Mouse (Mus musculus): ENCODE measurements around the gene Mgst3. TPM values are rescaled to one million over a fixed set of nuclear protein-coding genes. Genes with fewer than 3 reads are reported as not detected.

Gene Mgst3
- total and polyA plus RNA-seq, 3 experiments: 1.4 TPM; not detected in 2

- Histone ChIP-seq H3K9ac (ENCODE audit: insufficient read depth, low read depth) (no peak overlapping the region), H3K4me1 (ENCODE audit: control insufficient read depth in 1 of 2, insufficient read depth in 2 of 2) (peaks cover 0 to 4% of the 10 kb centered on the region in 2 experiments; a peak in 2 of 4 replicates), H3K9me3 (replicated peaks; ENCODE audit: low read length) (no peaks in the 10 kb centered on the region), H3K27me3 (replicated peaks) (peaks cover 94% of the 10 kb centered on the region), H3K27ac (ENCODE audit: insufficient read depth, low read depth) (no peak overlapping the region), H3K4me3 (replicated peaks in 1 of 3; ENCODE audit: low read depth in 2 of 3, low read length in 2 of 3, poor library complexity in 1 of 3) (no peak overlapping the region), H3K4me2 (ENCODE audit: insufficient read depth, low read depth, poor library complexity, severe bottlenecking) (no peak overlapping the region), H3K36me3 (replicated peaks in 1 of 2; ENCODE audit: control insufficient read depth in 1 of 2, insufficient read depth in 1 of 2, low read length in 1 of 2) (no peaks in the 10 kb centered on the region), H3K79me2 (replicated peaks; ENCODE audit: control insufficient read depth, extremely low read depth, insufficient read depth, poor library complexity, severe bottlenecking) (no peaks in the 10 kb centered on the region)
- in situ Hi-C loops (cut with MboI; ENCODE audit: low pct_ligation_motif_present, low pct_unique_long_range_greater_than_20kb, low sequenced_read_pairs) (no loop called here), dilution Hi-C loops (cut with MboI; ENCODE audit: extremely low pct_ligation_motif_present, extremely low pct_unique_long_range_greater_than_20kb, low sequenced_read_pairs) (no loop called here)
- TF ChIP-seq BHLHE40 (IDR thresholded peaks at IDR 0.05; ENCODE audit: low read depth, low read length): no peak
- TF ChIP-seq MAZ (IDR thresholded peaks at IDR 0.05; ENCODE audit: low read depth, low read length): no peak
- TF ChIP-seq EP300 (IDR thresholded peaks at IDR 0.05; ENCODE audit: low read length): no peak
- no peak for TF ChIP-seq HCFC1 (IDR thresholded peaks at IDR 0.05; ENCODE audit: low read depth, low read length)
- no peak for TF ChIP-seq IRF4 (IDR thresholded peaks at IDR 0.05; ENCODE audit: low read depth, low read length)
- no peak for TF ChIP-seq ZMIZ1 (IDR thresholded peaks at IDR 0.05; ENCODE audit: low read depth, low read length)
- TF ChIP-seq MAFK (IDR thresholded peaks at IDR 0.05; ENCODE audit: insufficient replicate concordance, low read length): no peak
- TF ChIP-seq MEF2A (IDR thresholded peaks at IDR 0.05; ENCODE audit: borderline replicate concordance, low read depth, low read length): no peak
- no peak for TF ChIP-seq JUN (IDR thresholded peaks at IDR 0.05; ENCODE audit: insufficient read depth, low read depth, low read length)
- TF ChIP-seq E2F4 (IDR thresholded peaks at IDR 0.05; ENCODE audit: insufficient replicate concordance, low read depth, low read length): no peak
- no peak for TF ChIP-seq KAT2A (IDR thresholded peaks at IDR 0.05; ENCODE audit: insufficient replicate concordance, low read length)
- no peak for TF ChIP-seq ELF1 (IDR thresholded peaks at IDR 0.05; ENCODE audit: low read depth, low read length)
- no peak for TF ChIP-seq TBP (conservative IDR thresholded peaks at IDR 0.05; ENCODE audit: low read depth, low read length)
- TF ChIP-seq USF1 (IDR thresholded peaks at IDR 0.05; ENCODE audit: low read depth, low read length): no peak
- TF ChIP-seq ETS1 (conservative IDR thresholded peaks at IDR 0.05; ENCODE audit: low read depth, low read length): no peak
- TF ChIP-seq MYC (IDR thresholded peaks at IDR 0.05; ENCODE audit: low read depth, low read length): no peak
- no peak for TF ChIP-seq MAX (IDR thresholded peaks at IDR 0.05; ENCODE audit: low read length)
- no peak for TF ChIP-seq RAD21 (IDR thresholded peaks at IDR 0.05; ENCODE audit: low read depth, low read length)
- no peak for TF ChIP-seq ZNF384 (IDR thresholded peaks at IDR 0.05; ENCODE audit: low read depth, low read length)
- TF ChIP-seq ZKSCAN1 (IDR thresholded peaks at IDR 0.05; ENCODE audit: borderline replicate concordance, low read depth, low read length): no peak
- DNase-seq (ENCODE audit: extremely low read depth): no peak
Measured at GRCm38 (mm10) chr1:167387796-167388195, 5.8 kb downstream of the Mgst3 start.

- H3K4me1 ChIP-seq (ENCODE audit: control insufficient read depth in 1 of 2, insufficient read depth in 2 of 2): no peaks in the 10 kb centered on the region
- no peaks in the 10 kb centered on the region for H3K79me2 ChIP-seq (replicated peaks; ENCODE audit: control insufficient read depth, extremely low read depth, insufficient read depth, poor library complexity, severe bottlenecking)
- H3K9ac ChIP-seq (ENCODE audit: insufficient read depth, low read depth): no peak overlapping the region
- TF ChIP-seq JUN (IDR thresholded peaks at IDR 0.05; ENCODE audit: insufficient read depth, low read depth, low read length) (no peak), GABPA (IDR thresholded peaks at IDR 0.05; ENCODE audit: insufficient replicate concordance, low read depth, low read length) (no peak)
- in situ Hi-C loops (cut with MboI; ENCODE audit: low pct_ligation_motif_present, low pct_unique_long_range_greater_than_20kb, low sequenced_read_pairs): no loop called here
- H3K27me3 ChIP-seq (replicated peaks): peaks cover 94% of the 10 kb centered on the region
- H3K9me3 ChIP-seq (replicated peaks; ENCODE audit: low read length): no peaks in the 10 kb centered on the region
- no peak overlapping the region for H3K4me2 ChIP-seq (ENCODE audit: insufficient read depth, low read depth, poor library complexity, severe bottlenecking)
- no peak overlapping the region for H3K4me3 ChIP-seq (replicated peaks in 1 of 3; ENCODE audit: low read depth in 2 of 3, low read length in 2 of 3, poor library complexity in 1 of 3)
- no peak overlapping the region for H3K27ac ChIP-seq (ENCODE audit: insufficient read depth, low read depth)
- dilution Hi-C loops (cut with MboI; ENCODE audit: extremely low pct_ligation_motif_present, extremely low pct_unique_long_range_greater_than_20kb, low sequenced_read_pairs): no loop called here
- H3K36me3 ChIP-seq (replicated peaks in 1 of 2; ENCODE audit: control insufficient read depth in 1 of 2, insufficient read depth in 1 of 2, low read length in 1 of 2): no peaks in the 10 kb centered on the region
- no peak for DNase-seq (ENCODE audit: extremely low read depth)
Measured at GRCm38 (mm10) chr1:167387310-167387709, 6.3 kb downstream of the Mgst3 start.

Data from CH12.LX (cell line).